Mouse (Mus musculus) forebrain, embryonic 16.5 days (tissue): ENCODE measurements at regions not wholly inside any gene's neighbourhood (a gene's known extent, or its start where the extent isn't known, plus 50 kb on each side); places are given as distances from the start of the nearest gene placed in this dataset.

Source experiments
- ATAC-seq: fragments of 200-750 bp; cut with Nextera tagmentation; 2 replicates; pipeline ENCODE4 v1.8.0; 2017; ENCODE audit warnings: mild to moderate bottlenecking, moderate library complexity
- H3K27ac ChIP-seq: fragments of 300-500 bp; sonication (generic); 2 replicates; pipeline ENCODE4 v1.5.1; 2014; ENCODE audit warnings: low read length, control low read depth
- H3K27me3 ChIP-seq: fragments of 300-500 bp; sonication (generic); replicated peaks from 2 replicates; pipeline ENCODE4 v1.6.1; 2014; ENCODE audit warnings: low read length; ENCODE audit not compliant: control insufficient read depth, insufficient read depth
- H3K36me3 ChIP-seq: fragments of 300-500 bp; sonication (generic); 2 replicates; pipeline ENCODE4 v1.6.1; 2014; ENCODE audit not compliant: control insufficient read depth, insufficient read depth
- H3K4me1 ChIP-seq: fragments of 300-500 bp; sonication (generic); replicated peaks from 2 replicates; pipeline ENCODE4 v1.6.1; 2014; ENCODE audit warnings: low read length; ENCODE audit not compliant: control insufficient read depth, insufficient read depth
- H3K4me2 ChIP-seq: fragments of 300-500 bp; sonication (generic); 2 replicates; pipeline ENCODE4 v1.6.1; 2014; ENCODE audit warnings: mild to moderate bottlenecking, low read length, control low read depth
- H3K4me3 ChIP-seq: fragments of 300-500 bp; sonication (generic); replicated peaks from 2 replicates; pipeline ENCODE4 v1.5.1; 2014; ENCODE audit warnings: mild to moderate bottlenecking, low read length, control low read depth
- H3K9ac ChIP-seq: fragments of 300-500 bp; sonication (generic); replicated peaks from 2 replicates; pipeline ENCODE4 v1.6.1; 2014; ENCODE audit warnings: low read depth, low read length, control low read depth
- H3K9me3 ChIP-seq: fragments of 300-500 bp; sonication (generic); 2 replicates; pipeline ENCODE4 v1.6.1; 2016; ENCODE audit warnings: low read length; ENCODE audit not compliant: control insufficient read depth
- WGBS: fragments of 180-500 bp; shearing (Covaris S2); extraction: QIAGEN DNeasy Blood & Tissue Kit; methylation state at CpG from one replicate; pipeline ENCODE4 v1.1.7; 2014; 5-methylcytosine and 5-hydroxymethylcytosine counted together

GRCm38 (mm10) chr15:62784456-62785139, 1060.4 kb downstream of the Gsdmc2 start:
- no peak overlapping the region for H3K4me2 ChIP-seq
- ATAC-seq, result peak; percentile 79
- 14% methylated on average over 1 of the region's 1 CpGs for WGBS
- no peak overlapping the region for H3K4me3 ChIP-seq
- no peak overlapping the region for H3K9ac ChIP-seq
- no peaks in the 10 kb centered on the region for H3K4me1 ChIP-seq
- no peak overlapping the region for H3K27ac ChIP-seq
- H3K27me3 ChIP-seq, result no peaks in the 10 kb centered on the region
- no peaks in the 10 kb centered on the region for H3K36me3 ChIP-seq
- no peaks in the 10 kb centered on the region for H3K9me3 ChIP-seq

- Histone ChIP-seq H3K27ac (no peak overlapping the region), H3K4me2 (no peak overlapping the region), H3K27me3 (no peaks in the 10 kb centered on the region), H3K9ac (no peak overlapping the region), H3K36me3 (no peaks in the 10 kb centered on the region), H3K9me3 (no peaks in the 10 kb centered on the region), H3K4me1 (no peaks in the 10 kb centered on the region), H3K4me3 (no peak overlapping the region)
- 78% methylated on average over 5 of the region's 5 CpGs for WGBS
- no peak for ATAC-seq
These were observed 1066.1 kb downstream of the Gsdmc2 start for GRCm38 (mm10) chr15:62778899-62779298.

GRCm38 (mm10) chr15:62752686-62753085, 1092.3 kb downstream of the Gsdmc2 start:
- Histone ChIP-seq H3K4me2 (no peak overlapping the region), H3K4me1 (no peaks in the 10 kb centered on the region), H3K27ac (no peak overlapping the region), H3K9ac (no peak overlapping the region), H3K4me3 (no peak overlapping the region), H3K27me3 (no peaks in the 10 kb centered on the region), H3K36me3 (no peaks in the 10 kb centered on the region), H3K9me3 (no peaks in the 10 kb centered on the region)
- no peak for ATAC-seq
- WGBS, result 95% methylated on average over 2 of the region's 2 CpGs

GRCm38 (mm10) chr15:62743879-62744278, 1101.1 kb downstream of the Gsdmc2 start:
- Histone ChIP-seq H3K27ac (no peak overlapping the region), H3K4me3 (no peak overlapping the region), H3K4me1 (no peaks in the 10 kb centered on the region), H3K36me3 (no peaks in the 10 kb centered on the region), H3K9me3 (no peaks in the 10 kb centered on the region), H3K27me3 (no peaks in the 10 kb centered on the region), H3K4me2 (no peak overlapping the region), H3K9ac (no peak overlapping the region)
- WGBS, result 85% methylated on average over 3 of the region's 3 CpGs
- ATAC-seq, result no peak

GRCm38 (mm10) chr15:62740746-62741145, 1104.2 kb downstream of the Gsdmc2 start:
- ATAC-seq, result peak; percentile 61
- Histone ChIP-seq H3K27ac (no peak overlapping the region), H3K36me3 (no peaks in the 10 kb centered on the region), H3K9me3 (no peaks in the 10 kb centered on the region), H3K9ac (no peak overlapping the region), H3K27me3 (no peaks in the 10 kb centered on the region), H3K4me2 (no peak overlapping the region), H3K4me3 (no peak overlapping the region), H3K4me1 (no peaks in the 10 kb centered on the region)
- WGBS, result 17% methylated on average over 2 of the region's 2 CpGs

- no peaks in the 10 kb centered on the region for H3K9me3 ChIP-seq
- H3K9ac ChIP-seq, result no peak overlapping the region
- no peaks in the 10 kb centered on the region for H3K4me1 ChIP-seq
- no peaks in the 10 kb centered on the region for H3K36me3 ChIP-seq
- WGBS, result 79% methylated on average over 1 of the region's 1 CpGs
- ATAC-seq, result no peak
- no peaks in the 10 kb centered on the region for H3K27me3 ChIP-seq
- H3K27ac ChIP-seq, result no peak overlapping the region
- no peak overlapping the region for H3K4me3 ChIP-seq
- H3K4me2 ChIP-seq, result no peak overlapping the region
These were observed 1109.6 kb downstream of the Gsdmc2 start for GRCm38 (mm10) chr15:62735334-62735733.

GRCm38 (mm10) chr15:62734900-62735299, 1110.1 kb downstream of the Gsdmc2 start:
- Histone ChIP-seq H3K9ac (no peak overlapping the region), H3K27ac (no peak overlapping the region), H3K4me3 (no peak overlapping the region), H3K9me3 (no peaks in the 10 kb centered on the region), H3K36me3 (no peaks in the 10 kb centered on the region), H3K27me3 (no peaks in the 10 kb centered on the region), H3K4me1 (no peaks in the 10 kb centered on the region), H3K4me2 (no peak overlapping the region)
- 84% methylated on average over 3 of the region's 3 CpGs for WGBS
- no peak for ATAC-seq

GRCm38 (mm10) chr15:62730524-62730923, 1114.5 kb downstream of the Gsdmc2 start:
- Histone ChIP-seq H3K4me3 (no peak overlapping the region), H3K27ac (no peak overlapping the region), H3K9me3 (no peaks in the 10 kb centered on the region), H3K4me2 (no peak overlapping the region), H3K4me1 (no peaks in the 10 kb centered on the region), H3K9ac (no peak overlapping the region), H3K27me3 (no peaks in the 10 kb centered on the region), H3K36me3 (no peaks in the 10 kb centered on the region)
- WGBS, result 89% methylated on average over 3 of the region's 3 CpGs
- no peak for ATAC-seq

- H3K27me3 ChIP-seq, result no peaks in the 10 kb centered on the region
- 42% methylated on average over 3 of the region's 3 CpGs for WGBS
- H3K4me2 ChIP-seq, result no peak overlapping the region
- no peaks in the 10 kb centered on the region for H3K4me1 ChIP-seq
- ATAC-seq, result no peak
- no peaks in the 10 kb centered on the region for H3K9me3 ChIP-seq
- no peak overlapping the region for H3K27ac ChIP-seq
- H3K36me3 ChIP-seq, result no peaks in the 10 kb centered on the region
- no peak overlapping the region for H3K4me3 ChIP-seq
- H3K9ac ChIP-seq, result no peak overlapping the region
These were observed 1130.7 kb downstream of the Gsdmc2 start for GRCm38 (mm10) chr15:62714265-62714664.
